Mouse (Mus musculus) spleen, adult 12 weeks (tissue): ENCODE measurements around the gene Tek.

ENCODE experiments used
- DNase-seq: peaks from one replicate; pipeline ENCODE4 v3.0.0; 2022; ENCODE audit warnings: low spot score

The Tek gene

GRCm38 (mm10) chr4:94810616-94811015, 71.5 kb downstream of the Tek start:
- DNase-seq, result no peak

DNA sequence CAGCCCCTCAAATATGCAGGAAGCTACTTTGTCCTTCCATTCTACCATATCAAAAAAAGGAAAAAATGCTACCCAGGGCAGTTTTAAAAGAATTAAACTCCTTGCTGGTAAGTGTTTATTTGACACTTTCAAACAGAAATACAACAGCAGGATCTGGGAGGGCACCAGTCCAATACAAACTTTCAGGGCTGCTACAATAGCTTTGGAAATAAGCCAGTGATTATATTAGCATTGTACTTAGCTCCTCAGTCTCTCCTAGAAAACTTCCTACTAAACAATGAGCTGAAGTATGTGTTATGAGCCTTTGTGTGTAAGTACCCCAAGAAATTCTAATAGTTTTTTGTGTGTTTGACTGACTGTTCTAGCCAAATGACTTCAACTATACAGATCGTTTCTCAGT, 87.8 kb downstream of the Tek start:
- no peak for DNase-seq

- no peak for DNase-seq
These were observed 88.3 kb downstream of the Tek start for GRCm38 (mm10) chr4:94827429-94827828.

DNA sequence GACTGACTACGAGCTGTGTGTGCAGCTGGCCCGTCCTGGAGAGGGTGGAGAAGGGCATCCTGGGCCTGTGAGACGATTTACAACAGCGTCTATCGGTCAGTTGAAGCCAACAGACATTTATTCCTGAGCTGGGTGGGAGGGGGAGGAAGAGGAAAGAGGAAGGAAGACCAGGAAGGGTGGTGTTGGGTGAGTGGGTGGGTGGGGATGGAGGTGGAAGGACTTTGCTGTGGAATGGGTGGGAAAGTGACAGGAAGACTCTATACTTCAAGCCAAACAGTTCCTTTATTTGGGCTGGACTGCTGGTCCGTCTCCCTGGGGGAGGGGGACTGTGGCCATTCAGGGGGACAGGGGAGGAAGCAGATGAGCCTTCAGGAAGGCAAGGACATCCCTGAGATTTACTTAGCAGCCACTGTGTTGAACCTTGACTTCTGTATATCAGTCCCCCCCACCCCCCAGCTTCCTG, 90.9 kb downstream of the Tek start:
- no peak for DNase-seq

DNA sequence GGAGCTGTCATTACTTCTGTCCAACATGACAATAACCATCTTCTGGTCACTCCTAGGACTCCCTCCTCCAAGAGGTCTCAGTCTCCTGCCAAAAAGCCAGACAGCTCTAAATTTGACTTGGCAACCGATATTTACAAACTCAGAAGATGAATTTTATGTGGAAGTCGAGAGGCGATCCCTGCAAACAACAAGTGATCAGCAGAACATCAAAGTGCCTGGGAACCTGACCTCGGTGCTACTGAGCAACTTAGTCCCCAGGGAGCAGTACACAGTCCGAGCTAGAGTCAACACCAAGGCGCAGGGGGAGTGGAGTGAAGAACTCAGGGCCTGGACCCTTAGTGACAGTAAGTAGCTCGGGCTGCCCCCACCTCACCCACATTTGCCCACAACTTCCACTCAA, 98.0 kb downstream of the Tek start:
- no peak for DNase-seq

GRCm38 (mm10) chr4:94853301-94853700, 114.2 kb downstream of the Tek start:
- no peak for DNase-seq

- no peak for DNase-seq
These were observed 115.2 kb downstream of the Tek start for GRCm38 (mm10) chr4:94854270-94854669.

GRCm38 (mm10) chr4:94855201-94855600, 116.1 kb downstream of the Tek start:
- no peak for DNase-seq

DNA sequence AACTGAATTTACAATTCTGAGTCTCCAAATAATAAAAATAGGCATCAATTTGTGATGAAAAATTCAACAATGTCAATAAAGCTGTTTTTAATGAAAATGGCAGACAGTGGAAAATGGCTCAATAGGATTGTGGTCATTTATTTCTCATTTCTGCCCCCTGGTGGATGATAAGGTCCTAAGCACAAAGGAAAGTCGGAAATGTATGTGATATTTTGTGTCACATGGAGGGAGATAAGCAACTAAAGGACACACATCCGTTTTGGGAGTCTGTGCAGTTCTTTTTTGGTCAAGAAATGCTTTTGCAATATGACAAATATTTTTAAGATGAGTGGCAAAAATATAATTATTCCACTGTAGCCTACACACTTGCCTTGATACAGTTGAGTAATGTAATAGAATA, 161.7 kb downstream of the Tek start:
- DNase-seq, result no peak

DNA sequence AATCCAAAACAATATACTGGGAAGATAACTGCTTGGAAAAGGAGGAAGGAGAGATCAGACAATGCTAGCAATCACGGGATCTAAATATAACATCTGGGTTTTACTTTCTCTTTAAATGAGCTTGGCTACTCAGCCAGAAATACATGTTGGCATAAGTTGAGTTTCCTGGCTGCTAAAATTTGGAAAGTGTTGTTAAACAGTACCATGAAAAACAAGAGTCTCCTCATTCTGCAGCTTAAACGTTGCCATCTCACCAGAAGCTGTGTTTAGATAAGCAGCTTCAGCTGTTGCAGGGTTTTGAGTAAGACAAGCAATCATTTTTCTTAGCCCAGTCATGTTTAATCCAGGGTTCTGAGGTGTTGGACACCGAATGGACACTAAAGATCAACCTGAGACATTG, 162.7 kb downstream of the Tek start:
- DNase-seq, result no peak
